In the genomic region with DNA sequence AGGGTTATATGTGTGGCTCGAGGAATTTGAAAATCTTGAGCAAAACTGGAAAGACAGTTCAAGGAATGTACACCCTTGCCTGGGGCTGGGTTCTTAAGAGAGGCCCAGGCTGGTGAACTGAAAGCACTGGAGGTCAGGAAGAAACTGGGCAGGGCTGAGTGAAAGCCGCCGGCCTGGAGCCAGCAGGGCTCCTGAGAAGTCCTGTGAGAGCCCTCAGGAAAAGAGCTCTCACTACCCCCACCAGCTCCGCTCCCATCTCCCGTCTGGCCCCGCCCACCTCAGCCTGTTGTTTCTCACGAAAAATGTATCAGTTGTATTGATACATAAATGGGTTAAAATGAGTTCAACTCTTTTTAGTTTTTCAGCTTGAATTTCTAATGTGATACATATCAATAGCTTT, we compare ENCODE assay signal across 14 mouse cellular contexts. TPM values are rescaled to one million over a fixed set of nuclear protein-coding genes. Genes with fewer than 3 reads are reported as not detected.
DNase-seq lines count a peak whose midpoint lies in the region; ATAC-seq and TF ChIP-seq lines count a peak whose summit lies in the region.
"Had no signal": no experiment of that assay in that cellular context is flagged by ENCODE, and none has a peak within 500 bp of the region (broad histone marks: within the 10 kb centered on the region; RNA-seq: fewer than 3 reads in every experiment).

No protein-coding gene starts in this region.

- WGBS in liver, postnatal 0 days (ENCODE audit: insufficient replicate concordance) = 23% methylated on average over 7 of the region's 7 CpGs
- 29% methylated on average over 7 of the region's 7 CpGs for WGBS in liver, embryonic 11.5 days
- WGBS in lung, embryonic 14.5 days = 12% methylated on average over 7 of the region's 7 CpGs
- WGBS in cerebellum, adult 2 months = 15% methylated on average over 7 of the region's 7 CpGs

- H3K27ac ChIP-seq in liver, postnatal 0 days (ENCODE audit: low read depth) = no peak overlapping the region
- H3K27ac ChIP-seq in liver, embryonic 11.5 days (ENCODE audit: low read depth, low read length) = no peak overlapping the region
- H3K27ac ChIP-seq in lung, embryonic 14.5 days (ENCODE audit: low read depth) = no peak overlapping the region
- H3K27ac ChIP-seq in cerebellum, adult 2 months (ENCODE audit: insufficient read depth, low read length) = no peak overlapping the region
- H3K27ac ChIP-seq: forebrain, embryonic 12.5 days; intestine, embryonic 15.5 days; liver, embryonic 15.5 days; neural tube, embryonic 15.5 days had no signal

- TF ChIP-seq CTCF in liver, postnatal 0 days (IDR thresholded peaks at IDR 0.05; ENCODE audit: low read depth) = no peak
- TF ChIP-seq CTCF in lung, embryonic 14.5 days (IDR thresholded peaks at IDR 0.05; ENCODE audit: low read depth) = no peak
- TF ChIP-seq CTCF in cerebellum, adult 2 months (IDR thresholded peaks at IDR 0.05; ENCODE audit: borderline replicate concordance, insufficient read depth, low read depth, low read length) = no peak

- DNase-seq in liver, postnatal 0 days = peak; percentile 11
- no peak for DNase-seq in liver, embryonic 11.5 days (ENCODE audit: low spot score)
- peak; percentile 9 for DNase-seq in embryo, embryonic 10.5 days (ENCODE audit: low spot score)
- no peak for DNase-seq in lung, embryonic 14.5 days
- DNase-seq in thymus, postnatal 0 days (ENCODE audit: low spot score) = no peak
- no peak for DNase-seq in neural tube, embryonic 10.5 days (ENCODE audit: extremely low spot score, low spot score)
- DNase-seq in cerebellum, adult 2 months = no peak
- DNase-seq: adrenal gland, adult 2 months; kidney, postnatal 36 days; right cerebral cortex, postnatal 14 days had no signal

- no peaks in the 10 kb centered on the region for H3K9me3 ChIP-seq in liver, postnatal 0 days (ENCODE audit: low read length)
- no peaks in the 10 kb centered on the region for H3K9me3 ChIP-seq in liver, embryonic 11.5 days (ENCODE audit: control insufficient read depth, low read length)
- no peaks in the 10 kb centered on the region for H3K9me3 ChIP-seq in lung, embryonic 14.5 days (ENCODE audit: low read depth, low read length)
- H3K9me3 ChIP-seq: forebrain, embryonic 12.5 days; intestine, embryonic 15.5 days; liver, embryonic 15.5 days; neural tube, embryonic 15.5 days had no signal

- no peak for TF ChIP-seq POLR2A in cerebellum, adult 2 months (IDR thresholded peaks at IDR 0.05; ENCODE audit: borderline replicate concordance, insufficient read depth, low read length)

- no peak for TF ChIP-seq EP300 in liver, postnatal 0 days (IDR thresholded peaks at IDR 0.05; ENCODE audit: low read depth)

- no peaks in the 10 kb centered on the region for H3K27me3 ChIP-seq in liver, postnatal 0 days (ENCODE audit: insufficient read depth, low read length)
- no peaks in the 10 kb centered on the region for H3K27me3 ChIP-seq in liver, embryonic 11.5 days (replicated peaks; ENCODE audit: control insufficient read depth, insufficient read depth, low read length)
- H3K27me3 ChIP-seq in lung, embryonic 14.5 days (ENCODE audit: insufficient read depth, low read length) = no peaks in the 10 kb centered on the region
- no peaks in the 10 kb centered on the region for H3K27me3 ChIP-seq in cerebellum, adult 2 months (ENCODE audit: control insufficient read depth, insufficient read depth, low read length)
- H3K27me3 ChIP-seq: forebrain, embryonic 12.5 days; intestine, embryonic 15.5 days; liver, embryonic 15.5 days; neural tube, embryonic 15.5 days had no signal

- no peak overlapping the region for H3K4me3 ChIP-seq in liver, postnatal 0 days (ENCODE audit: low read depth, low read length)
- H3K4me3 ChIP-seq in liver, embryonic 11.5 days (ENCODE audit: low read depth, low read length) = no peak overlapping the region
- no peak overlapping the region for H3K4me3 ChIP-seq in lung, embryonic 14.5 days (ENCODE audit: low read depth, low read length)
- H3K4me3 ChIP-seq in cerebellum, adult 2 months (replicated peaks; ENCODE audit: insufficient read depth, low read depth, low read length) = no peak overlapping the region
- H3K4me3 ChIP-seq: forebrain, embryonic 12.5 days; intestine, embryonic 15.5 days; liver, embryonic 15.5 days; neural tube, embryonic 15.5 days had no signal

- no peak overlapping the region for H3K4me2 ChIP-seq in liver, postnatal 0 days (ENCODE audit: low read depth, low read length)
- no peak overlapping the region for H3K4me2 ChIP-seq in liver, embryonic 11.5 days
- H3K4me2 ChIP-seq in lung, embryonic 14.5 days = no peak overlapping the region
- H3K4me2 ChIP-seq: forebrain, embryonic 12.5 days; intestine, embryonic 15.5 days; liver, embryonic 15.5 days; neural tube, embryonic 15.5 days had no signal

- no peak overlapping the region for H3K9ac ChIP-seq in liver, postnatal 0 days (replicated peaks)
- no peak overlapping the region for H3K9ac ChIP-seq in liver, embryonic 11.5 days (ENCODE audit: low read depth, low read length)
- no peak overlapping the region for H3K9ac ChIP-seq in lung, embryonic 14.5 days
- H3K9ac ChIP-seq: forebrain, embryonic 12.5 days; intestine, embryonic 15.5 days; liver, embryonic 15.5 days; neural tube, embryonic 15.5 days had no signal

- no peaks in the 10 kb centered on the region for H3K36me3 ChIP-seq in liver, postnatal 0 days (replicated peaks; ENCODE audit: insufficient read depth, low read length)
- H3K36me3 ChIP-seq in liver, embryonic 11.5 days (ENCODE audit: control insufficient read depth, insufficient read depth, low read length) = no peaks in the 10 kb centered on the region
- no peaks in the 10 kb centered on the region for H3K36me3 ChIP-seq in lung, embryonic 14.5 days (ENCODE audit: insufficient read depth)
- H3K36me3 ChIP-seq: forebrain, embryonic 12.5 days; intestine, embryonic 15.5 days; liver, embryonic 15.5 days; neural tube, embryonic 15.5 days had no signal

- no peak for ATAC-seq in liver, postnatal 0 days
- no peak for ATAC-seq in liver, embryonic 11.5 days (replicated peaks; ENCODE audit: low FRiP score)
- ATAC-seq in lung, embryonic 14.5 days (ENCODE audit: insufficient read depth) = peak; percentile 58; the same call in 1 of the 2 replicates
- ATAC-seq: intestine, embryonic 15.5 days had no signal

- no peaks in the 10 kb centered on the region for H3K4me1 ChIP-seq in liver, postnatal 0 days (ENCODE audit: insufficient read depth)
- no peaks in the 10 kb centered on the region for H3K4me1 ChIP-seq in liver, embryonic 11.5 days (replicated peaks; ENCODE audit: control insufficient read depth, insufficient read depth, low read length)
- H3K4me1 ChIP-seq in lung, embryonic 14.5 days (ENCODE audit: insufficient read depth) = no peaks in the 10 kb centered on the region
- no peaks in the 10 kb centered on the region for H3K4me1 ChIP-seq in cerebellum, adult 2 months (ENCODE audit: control insufficient read depth, insufficient read depth, low read length)
- H3K4me1 ChIP-seq: forebrain, embryonic 12.5 days; intestine, embryonic 15.5 days; liver, embryonic 15.5 days; neural tube, embryonic 15.5 days had no signal

RNA-seq across cellular contexts. Expression of a gene that starts 43.8 kb away (rescaled TPM):
- not detected in 2 replicates for polyA plus RNA-seq in liver, postnatal 0 days (2015; fragmentation: Nextera tagmentation; extraction: Ambion mirVana)
- 0.08 and 0.14 TPM in 2 replicates for polyA plus RNA-seq in liver, embryonic 11.5 days (2014; fragmentation: Nextera tagmentation; extraction: Ambion mirVana)
- polyA plus RNA-seq in lung, embryonic 14.5 days (2014; fragmentation: Nextera tagmentation; extraction: Ambion mirVana) = 3.1 and 4.3 TPM in 2 replicates
- 0.32 and 1.1 TPM in 2 replicates for polyA plus RNA-seq in thymus, postnatal 0 days (2015; fragmentation: Nextera tagmentation; extraction: Ambion mirVana)
- polyA plus RNA-seq in cerebellum, adult 2 months (2012; rRNA removed) = not detected in 2 replicates
- polyA plus RNA-seq: adrenal gland, adult 2 months; liver, embryonic 15.5 days; neural tube, embryonic 15.5 days had no signal

Comparison
In these comparisons a context has a peak if more than half of its experiments do, and no peak if none do; other contexts are left out.
1. DNase-seq: peak in liver, postnatal 0 days (single experiment) and embryo, embryonic 10.5 days (single experiment); none in liver, embryonic 11.5 days (single experiment), lung, embryonic 14.5 days (single experiment), thymus, postnatal 0 days (single experiment), neural tube, embryonic 10.5 days (single experiment) and cerebellum, adult 2 months (0 of 2).